Mouse (Mus musculus) stomach, postnatal 0 days (tissue): ENCODE results near the gene Uaca.

Experiments
- CTCF ChIP-seq: IDR thresholded peaks from 2 replicates; pipeline ENCODE4 v1.5.1; 2016; ENCODE audit warnings: antibody characterized with exemption, low read depth, mild to moderate bottlenecking, moderate library complexity
- EP300 ChIP-seq: optimal IDR thresholded peaks from 2 replicates; pipeline ENCODE3; 2016; ENCODE audit warnings: antibody characterized with exemption

DNA sequence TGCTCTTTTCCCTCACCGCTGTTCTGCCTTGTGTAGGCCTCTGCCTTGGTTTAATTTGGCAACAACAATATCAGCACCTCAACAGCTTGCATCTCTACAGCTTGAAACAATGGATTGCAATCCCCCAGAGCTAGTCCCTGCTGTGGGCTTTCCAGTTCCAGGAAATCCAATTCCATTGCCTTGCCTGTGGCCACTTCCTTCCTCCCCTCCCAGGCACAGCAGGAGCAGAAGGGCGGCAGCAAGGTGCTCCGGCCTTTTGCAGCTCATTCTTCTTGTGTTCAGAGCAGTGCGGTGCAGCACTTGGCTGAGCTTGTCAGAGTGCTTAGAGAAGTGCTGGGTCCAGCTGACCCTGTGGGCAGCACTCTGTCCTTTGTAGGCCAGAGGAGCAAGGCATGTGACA lies 71.5 kb downstream of the Uaca start:
- no peak for TF ChIP-seq CTCF
- TF ChIP-seq EP300, result no peak
